Mouse (Mus musculus): ENCODE results near the gene Kdsr. TPM values are rescaled to one million over a fixed set of nuclear protein-coding genes. Genes with fewer than 3 reads are reported as not detected.

The Kdsr gene
- polyA plus RNA-seq, 1 experiment: 9.5 TPM

DNA sequence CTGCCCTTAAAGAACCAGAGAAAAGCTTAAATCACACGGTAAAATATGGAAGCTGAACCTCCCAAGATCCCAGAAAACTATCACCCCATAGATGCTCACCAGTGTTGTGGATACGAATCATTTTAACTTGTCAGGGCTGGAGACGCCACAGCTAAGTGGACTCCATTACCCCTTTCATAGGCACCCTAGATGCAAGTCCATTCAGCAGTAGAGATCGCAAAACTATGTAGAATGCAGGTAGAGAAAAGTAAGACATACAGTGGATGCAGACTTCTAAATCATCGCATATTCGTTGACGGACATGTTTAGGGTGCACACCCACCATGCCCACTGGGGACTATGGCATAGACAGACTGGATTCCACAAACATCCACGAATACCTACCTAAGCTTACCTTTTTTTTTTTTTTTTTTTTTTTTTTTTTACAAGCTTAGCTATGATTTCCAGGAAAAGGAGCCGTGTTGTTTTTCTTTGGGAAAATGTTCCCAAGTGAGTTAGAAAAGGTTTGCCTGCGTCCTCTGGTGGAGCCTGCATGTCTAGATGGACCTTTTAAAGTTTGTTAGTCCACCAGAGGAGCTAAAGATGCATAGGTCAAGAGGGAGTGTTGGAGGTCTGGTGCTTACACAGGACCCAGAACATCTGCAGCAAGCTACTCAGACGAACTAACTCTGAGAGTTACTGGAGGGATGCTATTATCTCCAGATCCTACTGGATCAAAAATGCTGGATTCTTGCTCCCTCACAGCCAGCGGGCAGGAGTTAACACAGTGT lies 48.0 kb downstream of the Kdsr start:
- TF ChIP-seq POLR2A (IDR thresholded peaks at IDR 0.05; ENCODE audit: borderline replicate concordance, extremely low read depth, insufficient read depth, insufficient read length, poor library complexity, severe bottlenecking) (no peak), CTCF (IDR thresholded peaks at IDR 0.05; ENCODE audit: borderline replicate concordance, extremely low read depth, insufficient read depth, insufficient read length) (no peak)
- DNase-seq (ENCODE audit: low read depth): peak; percentile 13

DNA sequence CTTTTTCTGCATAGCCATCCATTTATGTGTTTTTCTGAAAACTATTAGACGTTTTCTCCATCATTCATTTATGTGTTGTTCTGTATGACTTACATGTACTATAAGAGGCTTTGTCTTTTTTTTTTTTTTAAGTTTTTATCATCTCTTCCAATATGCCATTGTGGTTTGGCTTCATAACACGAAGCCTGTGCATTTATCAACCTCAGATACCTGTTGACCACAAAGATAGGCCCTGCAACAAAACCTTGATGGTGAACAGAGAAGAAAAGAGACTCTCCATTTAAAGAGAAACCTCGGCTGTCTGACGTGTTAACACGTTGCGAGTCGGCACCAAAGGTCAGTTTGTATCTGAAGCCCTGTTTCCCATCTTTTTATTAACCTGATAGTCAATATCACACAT lies 49.3 kb downstream of the Kdsr start:
- DNase-seq (ENCODE audit: low read depth): no peak
- TF ChIP-seq CTCF (IDR thresholded peaks at IDR 0.05; ENCODE audit: borderline replicate concordance, extremely low read depth, insufficient read depth, insufficient read length) (no peak), POLR2A (IDR thresholded peaks at IDR 0.05; ENCODE audit: borderline replicate concordance, extremely low read depth, insufficient read depth, insufficient read length, poor library complexity, severe bottlenecking) (no peak)

DNA sequence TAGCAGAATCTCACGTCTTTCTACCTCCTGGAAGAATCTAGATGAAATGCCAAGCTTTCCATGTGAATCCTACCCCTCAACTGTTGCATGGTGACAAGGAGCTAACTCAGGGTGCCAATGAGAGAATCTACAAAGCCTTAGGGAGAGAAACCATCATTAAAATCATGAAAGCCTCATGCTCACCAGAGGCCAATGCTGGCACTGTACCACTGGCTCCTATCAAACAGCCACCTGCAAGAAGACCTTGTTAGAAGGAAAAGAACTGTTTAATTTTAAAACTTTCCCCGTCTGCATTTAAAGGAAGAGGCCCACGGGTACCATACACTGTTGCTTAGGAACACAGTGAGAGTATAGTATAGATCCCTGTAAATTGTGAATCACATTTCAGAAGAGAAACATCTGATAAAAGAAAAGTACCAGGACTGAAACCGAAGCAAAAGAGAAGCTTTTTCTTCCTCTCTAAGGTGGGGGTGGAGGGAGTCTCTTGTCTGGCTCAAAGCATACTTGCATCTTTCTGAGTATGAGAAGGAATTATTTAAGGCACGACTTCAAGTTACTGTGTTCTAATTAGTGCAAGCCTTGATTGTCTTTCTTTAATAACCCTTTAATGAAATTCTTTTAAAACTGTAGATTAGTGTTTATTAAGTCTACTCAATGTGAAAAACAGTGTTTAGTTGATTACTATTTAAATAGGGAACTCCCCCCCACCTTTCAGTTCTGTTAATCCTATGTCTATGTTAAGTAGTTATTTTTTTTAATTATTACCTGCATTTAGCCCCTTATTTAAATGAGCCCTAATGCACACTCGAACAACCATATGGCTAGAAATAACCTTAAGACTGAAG lies 52.3 kb downstream of the Kdsr start:
- TF ChIP-seq POLR2A (IDR thresholded peaks at IDR 0.05; ENCODE audit: borderline replicate concordance, extremely low read depth, insufficient read depth, insufficient read length, poor library complexity, severe bottlenecking) (no peak), CTCF (IDR thresholded peaks at IDR 0.05; ENCODE audit: borderline replicate concordance, extremely low read depth, insufficient read depth, insufficient read length) (no peak)
- peak; percentile 76 for DNase-seq (ENCODE audit: low read depth)

DNA sequence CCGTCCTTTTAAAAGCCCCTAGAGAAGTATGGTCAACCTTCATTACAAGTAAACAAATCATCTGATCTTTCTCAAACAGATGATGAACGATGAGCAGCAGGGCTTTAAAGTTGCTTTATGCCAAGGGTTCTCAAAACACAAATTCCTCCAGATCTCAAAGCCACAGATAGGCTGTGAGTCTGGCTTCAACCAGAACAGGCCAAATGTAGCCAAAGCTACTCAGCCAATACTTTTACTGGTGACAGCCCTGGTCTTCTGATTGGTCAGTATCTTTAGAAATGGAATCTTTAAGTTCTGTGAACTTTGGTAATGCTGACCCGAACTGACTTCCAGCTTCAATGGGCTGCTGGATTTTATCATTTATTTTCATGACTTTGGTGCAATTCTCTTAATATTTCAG lies 56.3 kb downstream of the Kdsr start:
- DNase-seq (ENCODE audit: low read depth): no peak
- TF ChIP-seq CTCF (IDR thresholded peaks at IDR 0.05; ENCODE audit: borderline replicate concordance, extremely low read depth, insufficient read depth, insufficient read length) (no peak), POLR2A (IDR thresholded peaks at IDR 0.05; ENCODE audit: borderline replicate concordance, extremely low read depth, insufficient read depth, insufficient read length, poor library complexity, severe bottlenecking) (no peak)

DNA sequence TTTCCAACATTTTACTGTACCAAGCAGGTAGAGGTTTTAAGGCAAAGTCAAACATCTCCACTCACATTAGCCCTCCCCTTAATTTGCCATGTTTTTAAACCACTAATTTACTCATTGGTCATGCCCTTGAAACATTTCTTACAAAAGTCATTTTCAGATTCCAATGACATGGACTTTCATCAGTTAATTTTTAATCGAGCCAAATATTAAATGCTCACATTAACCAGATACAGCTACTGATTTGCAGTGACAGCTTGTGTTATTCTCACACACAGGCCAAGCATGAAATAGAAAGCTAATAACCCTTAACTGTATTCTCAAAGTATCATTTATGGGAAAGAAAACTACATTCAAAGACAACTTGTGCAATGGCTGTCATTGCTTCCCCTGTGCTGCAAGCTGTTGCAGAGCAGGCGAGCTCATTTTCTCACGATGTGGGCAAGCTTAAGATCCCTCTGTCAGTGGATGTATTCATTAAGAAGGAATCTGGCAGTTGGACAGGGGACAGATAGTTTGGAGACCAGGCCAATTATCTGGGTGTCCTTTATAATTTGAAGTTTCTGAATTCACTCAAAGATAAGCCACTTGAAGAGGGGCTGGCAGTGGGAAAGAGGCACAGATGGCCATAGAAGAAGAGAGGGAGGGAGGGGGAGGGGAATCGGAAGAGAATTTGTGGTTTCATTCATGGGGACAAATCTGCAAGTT lies 56.9 kb downstream of the Kdsr start:
- TF ChIP-seq CTCF (IDR thresholded peaks at IDR 0.05; ENCODE audit: borderline replicate concordance, extremely low read depth, insufficient read depth, insufficient read length): no peak
- TF ChIP-seq POLR2A (IDR thresholded peaks at IDR 0.05; ENCODE audit: borderline replicate concordance, extremely low read depth, insufficient read depth, insufficient read length, poor library complexity, severe bottlenecking): no peak
- DNase-seq (ENCODE audit: low read depth): peak; percentile 95

DNA sequence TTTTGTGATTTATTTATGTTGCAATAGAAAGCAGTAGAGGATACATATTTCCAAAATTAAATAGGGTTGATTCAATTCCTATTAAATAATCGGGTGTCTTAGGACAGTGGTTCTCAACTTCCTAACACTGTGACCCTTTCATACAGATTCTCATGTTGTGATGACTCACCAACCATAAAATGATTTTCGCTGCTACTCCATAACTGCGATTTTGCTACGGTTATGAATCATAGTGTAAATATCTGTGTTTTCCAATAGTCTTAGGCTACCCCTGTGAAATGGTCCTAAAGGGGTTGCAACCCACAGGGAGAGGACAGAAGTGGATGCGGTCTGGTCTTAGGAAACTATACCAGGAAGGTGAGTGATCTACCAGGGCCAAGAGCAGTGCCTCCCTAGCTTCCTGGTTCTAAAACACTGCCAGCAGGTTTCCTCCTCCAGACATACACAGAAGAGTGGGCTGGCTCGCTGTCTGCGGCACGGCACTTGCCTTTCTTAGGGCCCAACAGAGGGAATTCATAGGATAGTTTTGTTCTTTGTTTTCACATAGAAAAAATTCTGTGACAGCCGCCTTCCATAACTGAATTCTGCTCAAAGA lies 58.9 kb downstream of the Kdsr start:
- no peak for TF ChIP-seq CTCF (IDR thresholded peaks at IDR 0.05; ENCODE audit: borderline replicate concordance, extremely low read depth, insufficient read depth, insufficient read length)
- no peak for TF ChIP-seq POLR2A (IDR thresholded peaks at IDR 0.05; ENCODE audit: borderline replicate concordance, extremely low read depth, insufficient read depth, insufficient read length, poor library complexity, severe bottlenecking)
- DNase-seq (ENCODE audit: low read depth): no peak

DNA sequence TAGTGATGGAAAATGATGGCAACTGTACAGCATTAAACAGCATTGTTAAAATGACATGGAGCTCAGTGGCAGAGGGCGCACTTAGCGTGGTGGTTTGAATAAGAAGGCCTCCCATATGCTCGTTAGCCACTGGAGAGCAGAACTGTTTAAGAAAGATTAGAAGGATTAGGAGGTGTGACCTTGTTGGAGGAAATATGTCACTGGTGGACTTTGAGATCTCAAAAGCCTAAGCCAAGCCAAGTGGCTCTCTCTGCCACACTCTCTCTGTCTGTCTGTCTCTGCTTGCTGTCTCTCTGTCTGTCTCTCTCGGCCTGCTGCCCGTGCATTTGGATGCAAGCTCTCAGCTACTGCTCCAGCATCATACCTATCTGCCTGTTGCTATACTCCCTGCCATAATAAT lies 63.1 kb downstream of the Kdsr start:
- TF ChIP-seq CTCF (IDR thresholded peaks at IDR 0.05; ENCODE audit: borderline replicate concordance, extremely low read depth, insufficient read depth, insufficient read length): no peak
- no peak for TF ChIP-seq POLR2A (IDR thresholded peaks at IDR 0.05; ENCODE audit: borderline replicate concordance, extremely low read depth, insufficient read depth, insufficient read length, poor library complexity, severe bottlenecking)
- DNase-seq (ENCODE audit: low read depth): peak; percentile 15

DNA sequence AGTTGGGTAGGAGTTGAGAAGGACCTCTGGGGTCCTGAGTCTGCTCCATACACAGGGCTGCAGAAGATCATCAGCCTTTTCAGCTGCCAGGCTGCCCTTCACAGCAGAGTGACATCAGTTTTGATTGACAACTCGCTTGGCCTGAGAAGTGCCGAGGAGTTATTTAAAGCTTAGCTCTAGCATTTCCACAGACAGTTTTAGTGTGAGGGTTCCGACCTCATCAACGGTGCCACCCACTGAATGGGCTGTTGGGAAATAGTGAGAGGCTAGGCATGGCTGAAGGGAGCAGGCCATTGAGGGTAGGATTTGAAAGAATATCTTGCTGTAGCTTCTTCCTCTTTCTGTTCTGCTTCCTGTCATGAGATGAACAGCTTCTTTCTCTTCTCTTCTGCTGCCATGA lies 63.9 kb downstream of the Kdsr start:
- no peak for DNase-seq (ENCODE audit: low read depth)
- no peak for TF ChIP-seq POLR2A (IDR thresholded peaks at IDR 0.05; ENCODE audit: borderline replicate concordance, extremely low read depth, insufficient read depth, insufficient read length, poor library complexity, severe bottlenecking)
- no peak for TF ChIP-seq CTCF (IDR thresholded peaks at IDR 0.05; ENCODE audit: borderline replicate concordance, extremely low read depth, insufficient read depth, insufficient read length)

DNA sequence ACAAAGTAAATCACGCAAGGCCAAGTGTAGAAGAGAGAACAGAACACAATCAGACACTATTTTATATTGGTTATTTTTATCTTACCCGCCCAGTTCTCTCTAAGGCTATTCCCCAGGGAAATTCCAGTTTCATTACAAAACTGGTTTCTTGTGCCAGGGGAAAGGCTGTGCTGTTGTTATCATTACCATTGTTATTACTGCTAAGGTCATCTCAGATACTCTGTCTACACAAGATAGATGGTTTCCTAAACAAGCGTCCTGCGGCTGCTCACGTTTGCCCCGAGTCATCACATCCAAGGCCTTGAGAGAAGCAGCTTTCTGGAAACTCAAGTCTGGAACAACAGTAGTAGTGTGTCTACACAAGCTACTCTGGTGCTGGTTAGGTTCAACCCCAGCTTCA lies 65.2 kb downstream of the Kdsr start:
- TF ChIP-seq POLR2A (IDR thresholded peaks at IDR 0.05; ENCODE audit: borderline replicate concordance, extremely low read depth, insufficient read depth, insufficient read length, poor library complexity, severe bottlenecking) (no peak), CTCF (IDR thresholded peaks at IDR 0.05; ENCODE audit: borderline replicate concordance, extremely low read depth, insufficient read depth, insufficient read length) (no peak)
- DNase-seq (ENCODE audit: low read depth): no peak

DNA sequence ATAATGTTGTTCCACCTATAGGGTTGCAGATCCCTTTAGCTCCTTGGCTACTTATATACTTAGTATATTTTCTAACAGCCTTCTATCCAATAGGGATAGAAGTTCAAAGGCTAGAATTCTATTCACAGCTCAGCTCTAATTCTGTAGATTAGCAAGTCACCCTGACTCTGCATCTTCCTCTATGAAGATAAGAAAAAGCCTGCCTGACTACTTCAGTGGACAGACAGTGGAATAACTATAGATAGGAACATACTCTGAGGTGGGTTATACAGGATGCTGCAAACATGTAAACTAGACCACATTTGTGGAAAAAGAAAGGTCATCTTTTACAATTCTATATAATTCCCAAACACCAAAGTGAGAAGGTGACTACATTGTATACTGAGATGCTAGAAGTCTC lies 66.9 kb downstream of the Kdsr start:
- TF ChIP-seq POLR2A (IDR thresholded peaks at IDR 0.05; ENCODE audit: borderline replicate concordance, extremely low read depth, insufficient read depth, insufficient read length, poor library complexity, severe bottlenecking) (no peak), CTCF (IDR thresholded peaks at IDR 0.05; ENCODE audit: borderline replicate concordance, extremely low read depth, insufficient read depth, insufficient read length) (no peak)
- DNase-seq (ENCODE audit: low read depth): no peak

DNA sequence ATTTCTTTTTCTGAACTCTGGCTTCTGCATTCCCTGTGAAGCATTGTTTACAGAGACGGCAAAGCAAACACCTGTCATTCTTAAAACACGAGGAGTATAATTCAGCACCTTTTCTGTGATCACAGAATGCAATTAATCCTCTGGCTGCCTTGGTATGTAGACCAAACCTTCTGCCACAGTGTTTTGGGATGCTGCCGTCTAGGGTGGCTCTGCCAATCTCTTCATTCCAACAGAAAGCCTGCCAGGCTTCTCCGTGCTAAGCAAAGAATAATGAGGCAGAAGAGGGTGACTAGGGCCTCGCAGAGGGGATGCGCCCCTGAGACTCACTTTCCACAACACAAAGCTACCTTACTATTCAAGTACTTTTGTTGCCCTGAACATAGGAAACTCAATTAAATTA lies 68.6 kb downstream of the Kdsr start:
- TF ChIP-seq CTCF (IDR thresholded peaks at IDR 0.05; ENCODE audit: borderline replicate concordance, extremely low read depth, insufficient read depth, insufficient read length) (no peak), POLR2A (IDR thresholded peaks at IDR 0.05; ENCODE audit: borderline replicate concordance, extremely low read depth, insufficient read depth, insufficient read length, poor library complexity, severe bottlenecking) (no peak)
- peak; percentile 84 for DNase-seq (ENCODE audit: low read depth)
